Mouse (Mus musculus) NIH3T3 (cell line): Measurements from ENCODE around the gene Slc38a1.

Source experiments
- DNase-seq: peaks from one replicate; pipeline ENCODE4 v3.0.0-alpha.2; 2012; ENCODE audit warnings: low read depth

Gene Slc38a1

DNA sequence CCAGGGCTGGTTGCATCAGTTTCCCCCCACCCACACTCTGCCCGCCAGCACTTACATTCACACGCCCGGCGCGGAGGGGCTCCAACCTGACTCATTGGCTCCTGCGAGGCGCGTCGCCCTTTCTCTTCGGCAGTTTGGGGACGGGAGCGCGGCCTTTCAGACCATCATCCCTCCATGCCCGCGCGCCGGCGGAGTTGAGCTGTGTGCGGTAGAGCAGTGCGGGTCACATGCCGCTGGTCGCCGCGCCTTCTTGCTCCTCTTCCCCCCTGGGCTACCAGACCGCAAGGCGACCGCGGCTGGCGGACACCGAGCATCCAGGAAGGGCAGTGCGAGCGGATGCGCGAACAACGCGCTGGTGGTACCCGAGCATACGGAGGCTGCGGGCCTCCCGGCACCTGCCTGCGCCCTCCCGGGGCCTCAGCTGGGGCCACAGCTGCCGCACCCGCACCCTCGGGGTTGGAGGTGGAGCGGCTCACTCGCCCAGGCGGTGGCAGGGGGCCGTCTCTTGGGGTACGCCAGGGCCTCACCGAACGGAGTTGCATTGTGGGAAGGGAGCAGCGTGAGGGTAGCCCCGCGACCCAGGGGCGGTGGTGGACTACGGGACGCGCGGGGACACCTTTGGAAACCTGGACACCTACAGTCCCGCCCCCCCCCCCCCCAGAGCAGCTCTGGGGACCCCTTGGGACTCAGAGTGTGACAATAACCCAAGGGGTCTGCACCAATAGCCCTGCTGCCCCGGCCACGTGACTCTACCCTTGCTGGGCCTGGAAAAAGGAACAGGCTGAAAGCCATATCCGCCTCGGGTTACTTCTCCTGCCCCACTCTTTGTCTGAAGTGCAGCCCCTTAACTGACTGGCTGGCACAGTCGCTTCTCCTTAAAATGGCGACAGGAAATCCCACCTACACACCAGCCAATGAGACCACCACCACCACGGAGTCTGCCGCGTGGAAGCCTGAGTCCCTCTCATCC is at the start of gene Slc38a1:
Gene Slc38a1, minus strand, starts transcription at position 478 of the 970 bp plus-strand sequence.
- peak; percentile 64 for DNase-seq

- no peak for DNase-seq
Observed at GRCm38 (mm10) chr15:96692401-96692800, 49.7 kb upstream of the Slc38a1 start.

- DNase-seq, result peak; percentile 32
Observed at GRCm38 (mm10) chr15:96691381-96691780, 48.7 kb upstream of the Slc38a1 start.

DNA sequence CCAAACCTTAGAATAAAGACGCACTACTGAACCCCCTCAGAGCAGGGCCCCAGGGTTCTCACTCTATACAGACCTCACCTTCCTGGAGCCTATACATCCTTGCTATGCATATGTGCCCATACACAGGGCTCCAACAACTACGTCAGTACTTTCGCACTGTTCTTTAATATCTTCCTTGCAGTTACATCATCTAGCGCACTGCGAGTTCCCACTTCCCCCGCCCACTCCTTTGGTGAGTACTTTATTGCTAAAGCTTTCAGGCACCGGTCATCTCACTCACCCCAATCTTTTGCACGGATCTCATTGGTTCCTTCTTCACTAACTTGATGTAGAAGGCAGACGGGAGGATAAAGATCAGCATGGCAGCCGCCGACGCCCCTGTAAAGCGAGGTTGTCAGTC is 48.1 kb upstream of the Slc38a1 start:
- peak; percentile 36 for DNase-seq

GRCm38 (mm10) chr15:96689919-96690318 is 47.2 kb upstream of the Slc38a1 start:
- peak; percentile 45 for DNase-seq

GRCm38 (mm10) chr15:96688784-96689318 is 46.1 kb upstream of the Slc38a1 start:
- peak; percentile 59 for DNase-seq

DNA sequence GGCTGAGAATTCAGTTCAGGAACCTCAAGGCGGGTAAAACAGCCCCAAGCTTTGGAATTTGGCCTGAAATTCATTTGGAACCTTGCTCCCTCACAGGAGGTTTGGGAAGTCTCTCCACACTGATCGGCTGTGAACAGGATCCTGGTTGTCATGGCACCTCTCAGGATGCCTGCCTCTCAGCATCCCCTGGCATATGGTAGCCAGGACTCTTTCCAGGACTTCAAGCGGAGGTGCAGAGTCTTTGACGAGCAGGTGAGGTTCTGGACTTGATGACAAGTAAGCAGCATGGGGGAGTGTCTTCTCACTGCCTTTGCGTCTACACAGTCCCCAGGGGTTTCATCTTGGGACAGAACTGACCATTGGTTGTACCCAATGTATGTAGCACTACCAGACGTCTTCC is 45.3 kb upstream of the Slc38a1 start:
- DNase-seq, result peak; percentile 47

- DNase-seq, result peak; percentile 52
Observed at GRCm38 (mm10) chr15:96687366-96687765, 44.7 kb upstream of the Slc38a1 start.

- DNase-seq, result peak; percentile 79
Observed at GRCm38 (mm10) chr15:96686201-96687159, 43.8 kb upstream of the Slc38a1 start.

DNA sequence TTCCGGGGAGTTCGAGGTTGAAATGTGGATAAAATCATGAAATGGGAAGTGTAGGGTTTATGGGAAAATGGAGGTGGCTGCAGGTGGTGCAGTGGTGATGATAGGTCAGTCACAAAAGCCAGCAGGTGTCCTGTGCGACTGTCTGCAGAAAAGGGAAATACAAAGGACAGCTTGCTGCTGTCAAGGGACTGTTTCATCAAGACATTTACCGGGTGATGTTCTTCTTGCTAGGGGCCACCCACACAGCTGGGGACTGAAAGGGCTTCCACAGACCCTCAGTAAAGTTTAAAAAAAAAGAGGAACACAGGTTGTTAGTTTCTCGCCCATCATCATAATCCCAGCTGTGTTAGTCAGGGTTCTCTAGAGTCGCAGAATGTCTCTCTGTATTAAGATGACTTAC is 42.6 kb upstream of the Slc38a1 start:
- no peak for DNase-seq

GRCm38 (mm10) chr15:96684132-96684830 is 41.6 kb upstream of the Slc38a1 start:
- peak; percentile 59 for DNase-seq

DNA sequence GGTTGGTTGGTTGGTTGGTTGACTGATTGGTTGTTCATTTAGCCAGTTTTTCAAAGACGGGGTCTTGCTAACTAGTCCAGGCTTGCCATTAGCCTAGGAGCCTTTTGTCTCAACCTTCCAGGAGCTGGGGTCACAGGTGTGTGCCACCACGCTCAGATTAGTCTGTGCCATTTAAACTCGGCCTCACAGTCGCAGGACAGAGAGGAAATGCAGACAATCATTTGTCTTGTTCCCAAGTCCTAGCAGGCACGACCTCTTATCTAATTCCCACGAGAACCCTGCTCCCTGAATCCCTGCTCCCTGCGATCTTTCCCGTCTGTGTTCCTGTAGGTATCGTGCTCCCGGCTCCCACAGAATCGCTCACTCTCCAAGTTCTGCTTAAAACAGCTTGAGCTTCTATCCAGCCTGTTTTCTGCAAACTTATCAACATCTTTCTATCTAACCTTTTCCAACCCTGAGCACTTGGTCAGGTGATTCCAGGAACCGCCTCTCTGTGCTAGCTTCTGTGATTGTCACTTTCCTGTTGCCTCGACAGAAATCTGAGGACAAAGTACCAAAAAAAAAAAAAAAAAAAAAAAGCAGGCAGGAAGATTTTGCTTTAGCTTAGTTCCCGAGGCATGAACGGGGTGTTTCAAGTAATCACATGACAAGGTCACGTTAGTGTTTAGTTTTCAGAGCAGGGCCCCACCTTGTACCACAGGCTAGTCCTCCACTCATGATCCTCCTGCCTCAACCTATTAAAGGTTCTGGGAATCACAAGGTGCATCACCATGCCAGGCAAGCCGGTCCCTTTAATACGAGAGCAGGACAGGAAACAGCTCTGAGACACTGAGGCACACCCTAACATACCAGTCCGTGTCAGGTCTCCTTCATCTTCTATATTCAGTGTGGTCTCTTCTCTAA is 36.4 kb upstream of the Slc38a1 start:
- no peak for DNase-seq

- DNase-seq, result peak; percentile 36
Observed at GRCm38 (mm10) chr15:96676518-96676917, 33.8 kb upstream of the Slc38a1 start.

GRCm38 (mm10) chr15:96675744-96676143 is 33.0 kb upstream of the Slc38a1 start:
- DNase-seq, result no peak

GRCm38 (mm10) chr15:96675055-96675454 is 32.3 kb upstream of the Slc38a1 start:
- no peak for DNase-seq

- no peak for DNase-seq
Observed at GRCm38 (mm10) chr15:96674089-96674488, 31.4 kb upstream of the Slc38a1 start.

GRCm38 (mm10) chr15:96669721-96670120 is 27.0 kb upstream of the Slc38a1 start:
- no peak for DNase-seq

- DNase-seq, result peak; percentile 84
Observed at GRCm38 (mm10) chr15:96666663-96667062, 23.9 kb upstream of the Slc38a1 start.

DNA sequence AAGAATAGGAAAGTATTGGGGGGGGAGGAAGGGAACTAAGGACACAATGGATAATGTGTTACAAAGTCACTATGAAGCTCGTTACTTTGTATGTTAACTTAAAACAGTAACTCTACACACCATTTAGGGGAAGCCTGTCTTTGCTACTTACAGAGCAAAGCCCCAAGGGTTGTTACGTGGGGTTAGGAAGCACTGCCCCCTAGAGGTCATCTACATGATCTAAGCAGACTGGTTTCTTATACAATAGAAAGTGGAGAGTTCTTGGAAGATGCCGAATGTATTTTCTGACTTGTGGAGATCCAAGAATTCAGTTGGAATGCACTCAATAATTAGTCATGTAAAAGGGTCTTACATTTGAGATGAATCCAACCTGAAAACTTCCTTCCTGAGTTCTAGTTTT is 23.2 kb upstream of the Slc38a1 start:
- peak; percentile 93 for DNase-seq

GRCm38 (mm10) chr15:96660590-96661141 is 18.0 kb upstream of the Slc38a1 start:
- DNase-seq, result no peak
